Mouse (Mus musculus) midbrain, embryonic 13.5 days (tissue): ENCODE measurements at regions not wholly inside any gene's neighbourhood (a gene's known extent, or its start where the extent isn't known, plus 50 kb on each side); places are given as distances from the start of the nearest gene placed in this dataset.

ENCODE experiments used
- ATAC-seq: fragments of 200-750 bp; cut with Nextera tagmentation; 2 replicates; pipeline ENCODE4 v1.8.0; 2017; ENCODE audit warnings: mild to moderate bottlenecking, moderate TSS enrichment, moderate library complexity
- H3K27ac ChIP-seq: fragments of 300-500 bp; sonication (generic); 2 replicates; pipeline ENCODE4 v1.5.1; 2015; ENCODE audit warnings: inconsistent platforms, mild to moderate bottlenecking, moderate library complexity
- H3K27me3 ChIP-seq: fragments of 300-500 bp; sonication (generic); 2 replicates; pipeline ENCODE4 v1.6.1; 2015; ENCODE audit warnings: mild to moderate bottlenecking, inconsistent platforms
- H3K36me3 ChIP-seq: fragments of 300-500 bp; sonication (generic); 2 replicates; pipeline ENCODE4 v1.6.1; 2015; ENCODE audit warnings: mild to moderate bottlenecking, inconsistent platforms
- H3K4me1 ChIP-seq: fragments of 300-500 bp; sonication (generic); replicated peaks from 2 replicates; pipeline ENCODE4 v1.6.1; 2015; ENCODE audit warnings: inconsistent platforms
- H3K4me2 ChIP-seq: fragments of 300-500 bp; sonication (generic); replicated peaks from 2 replicates; pipeline ENCODE4 v1.6.1; 2015; ENCODE audit warnings: moderate library complexity, mild to moderate bottlenecking, inconsistent platforms
- H3K4me3 ChIP-seq: fragments of 300-500 bp; sonication (generic); replicated peaks from 2 replicates; pipeline ENCODE4 v1.5.1; 2015; ENCODE audit warnings: mild to moderate bottlenecking, inconsistent platforms
- H3K9ac ChIP-seq: fragments of 300-500 bp; sonication (generic); replicated peaks from 2 replicates; pipeline ENCODE4 v1.6.1; 2015; ENCODE audit warnings: mild to moderate bottlenecking, inconsistent platforms
- H3K9me3 ChIP-seq: fragments of 300-500 bp; sonication (generic); 2 replicates; pipeline ENCODE4 v1.6.1; 2016; ENCODE audit warnings: mild to moderate bottlenecking, inconsistent platforms
- WGBS: fragments of 180-500 bp; shearing (Covaris S2); methylation state at CpG from one replicate; pipeline ENCODE4 v1.1.7; 2015; 5-methylcytosine and 5-hydroxymethylcytosine counted together

GRCm38 (mm10) chr10:122185152-122185745 lies 88.1 kb upstream of the Rxylt1 start:
- no peaks in the 10 kb centered on the region for H3K4me1 ChIP-seq
- H3K4me2 ChIP-seq, result no peak overlapping the region
- H3K36me3 ChIP-seq, result no peaks in the 10 kb centered on the region
- ATAC-seq, result no peak
- H3K9ac ChIP-seq, result no peak overlapping the region
- H3K9me3 ChIP-seq, result no peaks in the 10 kb centered on the region
- WGBS, result 83% methylated on average over 9 of the region's 9 CpGs
- no peaks in the 10 kb centered on the region for H3K27me3 ChIP-seq
- no peak overlapping the region for H3K27ac ChIP-seq
- H3K4me3 ChIP-seq, result no peak overlapping the region

GRCm38 (mm10) chr10:122183025-122183424 lies 85.9 kb upstream of the Rxylt1 start:
- WGBS, result 40% methylated on average over 4 of the region's 4 CpGs
- H3K4me3 ChIP-seq, result no peak overlapping the region
- no peaks in the 10 kb centered on the region for H3K9me3 ChIP-seq
- H3K27me3 ChIP-seq, result no peaks in the 10 kb centered on the region
- H3K4me1 ChIP-seq, result no peaks in the 10 kb centered on the region
- H3K4me2 ChIP-seq, result no peak overlapping the region
- no peak overlapping the region for H3K27ac ChIP-seq
- ATAC-seq, result no peak
- no peak overlapping the region for H3K9ac ChIP-seq
- H3K36me3 ChIP-seq, result no peaks in the 10 kb centered on the region

- Histone ChIP-seq H3K9ac (no peak overlapping the region), H3K27ac (no peak overlapping the region), H3K36me3 (no peaks in the 10 kb centered on the region), H3K4me2 (no peak overlapping the region), H3K4me1 (no peaks in the 10 kb centered on the region), H3K27me3 (no peaks in the 10 kb centered on the region), H3K9me3 (no peaks in the 10 kb centered on the region), H3K4me3 (no peak overlapping the region)
- no peak for ATAC-seq
- WGBS, result 93% methylated on average over 12 of the region's 12 CpGs
Observed at GRCm38 (mm10) chr10:122149038-122149437, 51.9 kb upstream of the Rxylt1 start.

DNA sequence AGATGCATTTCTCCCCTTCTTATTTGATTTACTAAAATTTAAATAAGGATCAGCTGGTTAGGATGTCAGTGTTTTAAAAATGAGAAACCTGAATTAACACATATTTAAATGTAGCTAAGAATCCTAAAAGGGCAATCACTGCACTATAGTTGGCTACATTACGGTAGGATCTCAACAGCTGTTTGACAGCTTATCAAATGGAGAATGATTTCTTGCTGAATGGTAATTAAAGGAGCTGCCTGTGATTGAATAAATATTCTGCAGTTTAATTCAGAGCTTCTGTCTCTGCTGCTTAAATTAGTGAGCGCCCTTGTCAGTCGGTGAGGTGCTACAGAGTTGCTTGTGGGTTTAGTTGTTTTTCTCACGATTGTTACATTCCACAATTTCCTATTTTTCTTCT lies 51.4 kb upstream of the Rxylt1 start:
- Histone ChIP-seq H3K9ac (no peak overlapping the region), H3K36me3 (no peaks in the 10 kb centered on the region), H3K27ac (no peak overlapping the region), H3K27me3 (no peaks in the 10 kb centered on the region), H3K4me2 (no peak overlapping the region), H3K4me3 (no peak overlapping the region), H3K9me3 (no peaks in the 10 kb centered on the region), H3K4me1 (no peaks in the 10 kb centered on the region)
- no peak for ATAC-seq
- 83% methylated on average over 4 of the region's 4 CpGs for WGBS
